Mouse (Mus musculus) embryo, embryonic 9.5 days (tissue): ENCODE measurements at regions not wholly inside any gene's neighbourhood (a gene's known extent, or its start where the extent isn't known, plus 50 kb on each side); places are given as distances from the start of the nearest gene placed in this dataset.
"Not testable (repeated sequence)": the region's sequence is repeated elsewhere in the genome, so short reads cannot be mapped to it uniquely, and the experiment has no call there.

Experiments
- DNase-seq: peaks from one replicate; pipeline ENCODE4 v3.0.0-alpha.2; 2017; ENCODE audit errors: extremely low spot score

DNA sequence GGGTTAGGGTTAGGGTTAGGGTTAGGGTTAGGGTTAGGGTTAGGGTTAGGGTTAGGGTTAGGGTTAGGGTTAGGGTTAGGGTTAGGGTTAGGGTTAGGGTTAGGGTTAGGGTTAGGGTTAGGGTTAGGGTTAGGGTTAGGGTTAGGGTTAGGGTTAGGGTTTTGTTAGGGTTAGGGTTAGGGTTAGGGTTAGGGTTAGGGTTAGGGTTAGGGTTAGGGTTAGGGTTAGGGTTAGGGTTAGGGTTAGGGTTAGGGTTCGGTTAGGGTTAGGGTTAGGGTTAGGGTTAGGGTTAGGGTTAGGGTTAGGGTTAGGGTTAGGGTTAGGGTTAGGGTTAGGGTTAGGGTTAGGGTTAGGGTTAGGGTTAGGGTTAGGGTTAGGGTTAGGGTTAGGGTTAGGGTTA is 124.7 kb upstream of the Fgf14 start:
- not testable (repeated sequence) for DNase-seq

GRCm38 (mm10) chr14:124800421-124800820 is 123.5 kb upstream of the Fgf14 start:
- no peak for DNase-seq

GRCm38 (mm10) chr14:124775402-124775801 is 98.5 kb upstream of the Fgf14 start:
- DNase-seq, result no peak

DNA sequence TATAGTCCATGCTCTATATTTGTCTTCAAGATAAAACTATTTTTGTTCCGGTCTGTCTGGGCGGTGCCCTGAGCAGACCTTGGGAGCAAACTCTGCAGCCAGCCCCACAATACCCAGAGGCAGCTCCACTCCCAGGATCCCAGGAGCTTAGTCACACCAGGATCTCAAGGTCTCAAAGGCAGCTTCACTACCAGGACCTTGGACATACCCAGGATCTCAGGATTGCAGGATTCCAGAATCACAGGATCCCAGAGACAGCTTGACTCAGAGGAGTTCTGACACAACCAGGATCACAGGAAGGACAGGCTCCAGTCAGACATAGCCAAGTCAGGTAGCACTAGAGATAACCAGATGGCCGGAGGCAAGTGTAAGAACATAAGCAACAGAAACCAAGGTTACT is 91.1 kb upstream of the Fgf14 start:
- DNase-seq, result no peak

DNA sequence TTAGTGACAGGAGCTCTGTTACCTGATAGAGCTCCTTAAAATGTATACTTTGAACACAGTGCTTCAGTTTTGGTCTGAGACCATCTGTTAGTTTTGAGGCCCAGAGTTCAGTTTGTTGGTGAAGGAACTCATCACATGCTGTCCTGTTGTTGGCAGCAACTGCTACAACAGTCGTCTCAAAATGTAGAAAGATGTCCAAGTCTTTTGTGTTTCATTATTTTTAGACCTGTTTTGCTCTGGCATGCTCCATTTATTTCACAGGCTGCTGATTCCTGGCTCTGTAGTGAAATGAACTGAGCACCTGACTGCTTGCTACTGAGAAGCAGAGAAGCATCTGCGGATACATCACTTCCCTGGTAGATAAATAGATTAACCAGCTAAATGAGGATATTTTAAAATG is 90.3 kb upstream of the Fgf14 start:
- DNase-seq, result no peak

GRCm38 (mm10) chr14:124742491-124742890 is 65.6 kb upstream of the Fgf14 start:
- peak; percentile 18 for DNase-seq
